Mouse (Mus musculus): ENCODE results near the gene Cldn9. TPM values are rescaled to one million over a fixed set of nuclear protein-coding genes. Genes with fewer than 3 reads are reported as not detected.

Gene Cldn9
- total RNA-seq, 2 experiments from 2014 or later = not detected

DNA sequence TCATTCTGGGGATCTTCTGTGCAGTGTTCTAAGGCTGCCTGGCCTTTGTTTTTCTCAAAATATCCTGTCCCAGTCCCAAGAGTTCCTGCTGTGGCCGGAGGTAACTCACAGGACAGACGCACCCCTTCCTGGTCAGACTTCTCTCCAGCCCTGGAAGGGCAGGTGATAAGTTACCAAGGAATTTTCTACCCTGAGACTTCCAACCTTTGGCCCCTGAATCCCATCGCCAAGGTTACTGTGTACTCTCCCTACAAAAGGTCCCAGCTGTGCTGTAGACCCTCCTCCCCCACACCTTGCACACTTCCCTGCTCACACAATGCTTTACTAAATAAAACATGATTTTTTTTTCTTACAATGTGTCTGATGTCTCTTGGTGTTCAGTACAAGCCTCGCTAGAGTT lies 1.7 kb downstream of the Cldn9 start:
- intact Hi-C loops (cut with DNase I) = no loop called here
- no peak for DNase-seq

DNA sequence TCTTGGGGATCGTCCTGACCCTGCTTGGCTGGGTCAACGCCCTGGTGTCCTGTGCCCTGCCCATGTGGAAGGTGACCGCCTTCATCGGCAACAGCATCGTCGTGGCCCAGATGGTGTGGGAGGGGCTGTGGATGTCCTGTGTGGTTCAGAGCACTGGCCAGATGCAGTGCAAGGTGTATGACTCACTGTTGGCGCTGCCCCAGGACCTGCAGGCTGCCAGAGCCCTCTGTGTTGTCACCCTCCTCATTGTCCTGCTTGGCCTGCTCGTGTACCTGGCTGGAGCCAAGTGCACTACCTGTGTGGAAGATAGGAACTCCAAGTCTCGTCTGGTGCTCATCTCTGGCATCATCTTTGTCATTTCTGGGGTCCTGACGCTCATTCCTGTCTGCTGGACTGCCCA lies 2.7 kb downstream of the Cldn9 start:
- no peak for DNase-seq
- intact Hi-C loops (cut with DNase I) = no loop called here

DNA sequence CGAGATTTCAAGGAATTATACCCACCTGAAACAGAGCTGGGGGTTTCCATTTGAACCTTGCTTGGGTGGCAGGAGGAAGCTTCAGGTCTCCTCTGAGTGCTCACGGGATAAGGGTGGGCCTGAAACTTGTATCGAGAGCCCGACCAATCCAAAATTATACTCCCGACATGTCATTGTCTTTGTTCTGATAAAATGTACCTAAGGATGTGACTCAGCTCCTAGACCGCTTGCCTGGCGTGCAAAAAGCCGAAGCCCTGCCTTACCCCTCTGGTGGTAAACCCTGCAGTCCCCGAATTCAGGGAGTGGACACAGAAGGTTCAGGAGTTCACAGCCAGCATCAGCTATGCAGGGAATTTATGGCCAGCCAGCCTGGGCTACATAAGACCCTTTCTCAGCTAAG lies 3.5 kb downstream of the Cldn9 start:
- no peak for DNase-seq
- intact Hi-C loops (cut with DNase I) = no loop called here

DNA sequence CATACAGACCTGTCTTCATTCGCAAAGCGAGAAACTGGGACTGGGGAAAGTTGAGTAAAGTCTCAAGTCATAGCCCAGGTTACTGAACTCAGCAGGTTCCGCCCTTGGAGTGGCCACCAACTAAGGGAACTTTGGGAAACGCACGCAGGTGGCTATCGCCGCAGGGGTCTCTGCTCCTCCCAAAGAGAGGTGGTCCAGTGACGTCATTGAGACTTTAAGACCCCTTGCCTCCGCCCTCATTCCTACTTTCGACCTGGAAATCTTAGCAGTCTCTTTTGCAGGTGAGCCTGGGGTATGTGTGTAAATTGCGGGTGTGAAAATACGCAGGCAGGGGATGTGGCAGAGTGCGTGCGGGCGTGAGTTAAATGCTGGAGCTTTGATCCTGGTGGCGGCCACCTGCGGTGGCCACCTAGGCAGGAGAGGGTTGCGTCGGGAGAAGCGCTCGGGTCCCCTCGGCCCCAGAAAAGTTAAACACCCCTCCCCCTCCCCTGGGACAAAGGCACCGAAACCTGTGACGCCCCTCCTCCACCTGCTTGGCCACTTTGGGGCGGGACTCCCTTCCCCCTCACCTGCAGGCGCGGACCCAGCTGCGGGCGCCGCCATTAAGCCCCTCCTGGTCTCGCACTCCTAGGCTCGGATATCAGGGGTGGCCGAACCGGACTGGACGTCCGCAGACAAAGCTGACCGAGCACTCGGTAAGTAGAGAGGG lies 4.5 kb downstream of the Cldn9 start, which contains the start of gene Cldn6:
Cldn6 (plus strand) TSS at position 123 of the 709 bp plus-strand sequence.
- no peak for DNase-seq
- intact Hi-C loops (cut with DNase I) = no loop called here

DNA sequence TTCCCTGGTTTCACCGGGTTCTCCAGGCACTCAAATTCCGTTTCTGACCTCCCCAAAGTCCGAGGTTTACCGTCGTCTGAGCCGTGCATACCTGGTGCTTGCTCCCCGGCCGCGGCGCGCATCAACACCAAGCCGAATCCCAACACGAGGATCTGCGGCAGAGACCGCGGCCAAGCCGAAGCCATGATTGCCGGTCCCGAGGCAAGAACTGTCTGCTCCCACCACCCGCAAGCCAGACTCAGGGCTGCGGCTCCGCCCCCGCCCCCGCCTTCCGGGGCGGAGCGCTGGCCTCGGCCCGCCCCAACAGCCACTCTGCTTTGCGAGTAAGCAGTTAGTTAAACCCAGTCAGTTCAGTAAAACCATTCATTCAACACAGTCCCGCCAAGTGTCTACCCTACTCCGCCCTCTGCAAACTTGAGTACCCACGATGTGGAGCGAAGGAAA lies 6.6 kb downstream of the Cldn9 start, which contains the start of gene Tnfrsf12a:
Tnfrsf12a (minus strand) TSS at position 233 of the 444 bp plus-strand sequence.
- peak; percentile 90 for DNase-seq
- intact Hi-C loops (cut with DNase I) = loop anchor here (2.0 kb wide), 1 partner anchor 26 kb away; no protein-coding TSS in a partner anchor

DNA sequence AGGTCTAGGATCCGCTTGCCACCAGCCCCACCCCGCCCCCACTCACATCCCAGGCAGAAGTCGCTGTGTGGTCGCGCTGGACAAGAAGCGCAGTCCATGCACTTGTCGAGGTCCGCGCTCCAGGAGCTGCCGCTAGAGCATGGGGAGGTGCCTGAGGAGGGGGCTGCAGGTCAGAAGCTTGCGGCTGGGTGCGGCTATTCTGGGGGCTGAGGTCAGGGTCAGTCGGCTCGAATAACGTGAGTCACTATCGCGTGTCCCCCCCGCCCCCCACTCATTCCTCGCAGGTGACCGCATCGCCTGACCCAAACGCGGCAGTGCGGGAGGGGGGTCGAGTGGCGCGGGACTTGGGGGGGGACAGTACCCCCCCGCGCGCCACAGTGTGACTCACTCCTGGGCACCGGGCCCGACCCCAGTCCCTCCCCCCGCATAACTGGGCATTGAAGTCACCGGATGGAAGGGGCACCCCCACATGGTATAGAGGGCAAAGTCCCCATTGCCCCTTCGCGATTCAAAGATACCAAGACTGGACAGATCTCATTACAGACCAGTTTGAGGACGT lies 7.3 kb downstream of the Cldn9 start:
- intact Hi-C loops (cut with DNase I) = loop anchor here (2.0 kb wide), 1 partner anchor 26 kb away; no protein-coding TSS in a partner anchor
- DNase-seq = peak; percentile 68 to 76

DNA sequence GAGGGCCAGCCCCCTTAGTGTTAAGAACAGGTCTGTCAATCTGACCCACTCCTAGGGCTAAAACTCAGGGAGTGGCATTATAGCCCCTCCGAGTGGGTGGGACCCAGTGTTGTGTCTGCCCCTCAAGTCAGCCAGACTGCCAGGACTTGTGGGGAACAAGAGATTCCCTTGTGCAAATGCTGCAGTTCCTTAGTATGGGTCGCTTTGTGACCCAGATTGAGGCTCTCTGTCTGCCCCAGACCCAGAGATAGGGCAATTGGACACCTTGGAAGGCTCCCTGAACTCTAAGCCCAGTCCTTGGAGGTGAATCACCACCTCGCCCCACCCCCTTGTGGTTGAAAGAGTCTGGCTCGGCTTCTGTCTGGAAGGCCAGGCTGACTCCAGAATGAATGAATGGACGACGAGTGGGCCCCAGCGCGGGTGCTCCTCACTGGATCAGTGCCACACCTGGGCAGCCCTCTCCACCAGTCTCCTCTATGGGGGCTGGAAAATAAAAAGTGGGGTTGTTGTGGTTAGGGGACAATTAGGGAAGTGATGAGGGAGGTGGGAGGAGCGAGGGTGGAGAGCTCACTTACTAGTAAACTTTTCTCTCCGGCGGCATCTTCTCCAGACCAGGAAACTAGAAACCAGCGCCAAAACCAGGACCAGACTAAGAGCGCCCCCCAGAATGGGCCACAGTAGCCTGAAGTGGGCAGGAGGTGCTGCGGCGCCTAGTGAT lies 8.1 kb downstream of the Cldn9 start:
- intact Hi-C loops (cut with DNase I) = loop anchor here (2.0 kb wide), 1 partner anchor 27 kb away; no protein-coding TSS in a partner anchor
- DNase-seq = peak; percentile 34 to 50

DNA sequence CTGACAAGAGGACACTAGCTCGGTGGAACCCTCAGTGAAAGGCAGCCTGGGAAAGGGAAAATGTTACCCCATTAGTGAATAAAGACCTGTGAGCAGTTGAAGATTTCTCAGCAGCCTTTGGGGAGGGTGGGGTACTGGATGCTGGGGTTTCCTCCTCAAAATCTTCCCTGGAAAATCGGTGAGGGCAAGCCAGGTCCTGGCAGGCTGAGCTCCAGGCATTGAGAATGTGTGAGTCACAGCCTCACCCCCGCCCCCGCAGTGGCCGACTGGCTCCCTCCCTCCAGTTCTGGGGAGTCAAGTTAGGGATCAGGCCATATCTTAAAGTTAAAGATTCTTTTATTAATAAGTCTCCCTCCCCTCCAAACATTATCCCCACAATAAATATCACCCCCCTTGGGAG lies 8.7 kb downstream of the Cldn9 start:
- intact Hi-C loops (cut with DNase I) = no loop called here
- DNase-seq = peak; percentile 65 to 66

DNA sequence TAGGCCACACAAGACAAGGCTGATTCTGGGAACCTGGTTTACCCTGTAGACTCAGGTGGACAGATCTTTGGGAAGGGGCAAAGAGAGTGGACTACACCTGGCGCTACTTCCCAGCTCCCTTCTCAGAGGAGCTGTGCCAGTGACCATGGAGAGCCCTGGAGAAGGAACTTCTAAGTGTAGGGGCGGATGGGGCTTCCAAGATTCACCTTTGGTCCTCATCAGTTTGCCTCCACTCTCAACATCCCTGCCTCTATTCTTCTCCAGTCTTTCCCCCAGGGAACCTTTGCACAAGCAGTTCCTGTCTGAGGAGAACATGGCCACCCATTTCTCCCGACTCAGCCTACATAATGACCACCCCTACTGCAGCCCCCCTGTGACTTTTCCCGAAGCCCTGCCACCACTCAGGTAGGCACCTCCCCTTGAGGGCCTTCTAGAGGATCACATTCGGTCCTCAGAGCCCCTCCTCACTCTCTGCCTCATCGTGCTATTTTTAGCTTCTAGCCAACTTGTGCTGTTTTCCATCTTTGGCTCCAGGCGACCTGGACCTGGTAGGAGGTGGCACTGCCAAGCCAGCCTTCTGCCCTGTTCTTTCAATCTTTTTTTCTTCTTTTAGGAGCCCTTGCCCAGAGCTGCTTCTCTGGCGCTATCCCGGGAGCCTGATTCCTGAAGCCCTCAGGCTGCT lies 9.4 kb downstream of the Cldn9 start:
- intact Hi-C loops (cut with DNase I) = no loop called here
- peak; percentile 20 to 48 for DNase-seq

DNA sequence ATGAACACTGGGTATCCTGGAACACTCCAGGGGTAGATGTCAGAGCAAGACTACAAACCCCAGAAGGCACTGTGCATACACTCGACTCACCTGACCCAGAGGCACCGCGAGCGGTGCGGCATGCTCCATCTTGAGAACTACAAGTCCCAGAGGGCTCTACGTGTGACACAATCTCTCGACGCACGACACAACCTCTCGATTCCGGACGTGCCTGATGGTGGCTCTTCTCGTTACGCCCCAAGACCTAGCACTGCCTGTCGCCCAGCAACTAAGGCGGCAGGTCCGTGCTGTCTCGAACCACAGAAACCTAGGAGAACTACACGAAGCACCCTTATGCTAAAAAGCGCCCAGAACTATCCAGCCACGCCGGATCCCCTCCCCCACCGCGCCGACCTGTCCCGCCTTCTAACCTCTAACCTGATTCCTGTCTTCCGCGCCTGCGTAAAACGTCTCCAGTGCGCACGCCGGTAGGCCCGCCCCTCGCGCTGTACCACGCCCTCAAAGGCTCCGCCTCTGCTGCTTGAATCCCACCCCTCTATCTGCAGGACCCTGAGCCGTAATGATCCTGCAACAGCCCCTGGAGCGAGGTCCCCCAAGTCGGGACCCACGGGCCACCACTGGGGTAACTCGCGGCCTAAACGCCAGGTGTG lies 10.3 kb downstream of the Cldn9 start, which contains the start of the genes Hcfc1r1 and Thoc6:
Hcfc1r1 (plus strand) TSS at position 173 of the 650 bp plus-strand sequence.
Thoc6 (minus strand) TSS at position 459 of the 650 bp plus-strand sequence.
- intact Hi-C loops (cut with DNase I) = no loop called here
- DNase-seq = peak; percentile 89 to 92

DNA sequence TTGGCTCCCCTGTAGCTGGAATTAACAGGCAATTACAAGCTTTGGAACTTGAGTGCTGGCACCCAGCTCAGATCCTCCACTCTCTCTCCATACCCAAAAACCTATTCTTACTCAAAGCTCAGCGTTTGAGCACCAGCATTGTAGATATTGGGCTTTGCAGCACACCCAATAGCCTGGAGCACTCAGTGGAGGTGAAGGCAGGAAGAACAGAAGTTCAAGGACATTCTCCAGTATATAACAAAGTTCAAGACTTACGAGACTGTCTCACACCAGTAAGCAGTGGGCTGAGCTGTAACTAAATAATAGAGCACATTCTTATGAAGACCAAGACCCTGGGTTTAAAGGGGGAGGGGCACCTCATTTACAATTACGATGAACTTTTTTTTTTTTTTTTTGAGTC lies 11.1 kb downstream of the Cldn9 start:
- intact Hi-C loops (cut with DNase I) = no loop called here
- no peak for DNase-seq

DNA sequence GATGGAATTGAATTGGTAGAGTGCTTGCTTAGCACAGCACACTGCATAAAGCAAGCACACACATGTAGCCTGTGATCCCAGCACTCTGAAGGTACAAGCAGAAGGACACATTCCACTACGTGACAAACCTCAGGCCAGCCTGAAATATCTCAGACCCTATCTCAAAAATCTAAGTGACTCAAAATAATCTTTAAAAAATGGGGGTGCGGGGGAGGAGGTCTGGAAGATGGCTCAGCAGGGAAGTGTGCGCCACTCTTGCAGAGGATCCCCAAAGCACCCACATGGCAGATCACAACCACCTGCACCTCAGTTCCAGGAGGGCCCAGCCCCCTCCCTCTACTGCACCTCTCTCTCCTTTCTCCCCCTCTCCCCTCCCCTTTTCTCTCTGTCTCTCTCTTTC lies 12.3 kb downstream of the Cldn9 start:
- no peak for DNase-seq
- intact Hi-C loops (cut with DNase I) = no loop called here

DNA sequence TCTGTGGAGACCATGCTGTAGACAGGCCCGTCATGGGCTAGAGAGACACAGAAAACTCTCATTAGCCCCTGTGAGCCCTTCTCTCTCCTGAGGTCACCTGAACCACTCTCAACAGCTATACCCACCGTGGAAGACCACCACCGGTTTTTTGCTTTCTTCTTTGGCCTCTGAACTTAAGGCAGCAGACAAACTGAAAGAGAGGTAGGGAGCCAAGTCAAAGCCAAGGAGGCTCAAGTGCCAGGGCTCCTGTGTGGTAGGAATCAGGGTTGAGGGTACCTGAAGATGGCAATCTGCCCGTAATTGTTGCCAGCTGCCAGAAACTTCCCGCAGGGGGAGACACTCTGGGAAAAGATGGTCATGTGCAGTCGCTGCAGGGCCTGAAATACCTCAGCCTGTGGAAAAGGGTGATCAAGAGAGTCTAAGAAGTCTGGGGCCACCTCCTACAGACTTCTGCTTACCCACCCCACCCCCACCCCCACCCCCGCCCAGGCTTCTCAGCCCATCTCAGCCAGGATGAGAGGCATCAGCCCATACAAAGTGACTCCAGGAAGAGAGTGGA lies 13.2 kb downstream of the Cldn9 start:
- DNase-seq = no peak
- intact Hi-C loops (cut with DNase I) = no loop called here

DNA sequence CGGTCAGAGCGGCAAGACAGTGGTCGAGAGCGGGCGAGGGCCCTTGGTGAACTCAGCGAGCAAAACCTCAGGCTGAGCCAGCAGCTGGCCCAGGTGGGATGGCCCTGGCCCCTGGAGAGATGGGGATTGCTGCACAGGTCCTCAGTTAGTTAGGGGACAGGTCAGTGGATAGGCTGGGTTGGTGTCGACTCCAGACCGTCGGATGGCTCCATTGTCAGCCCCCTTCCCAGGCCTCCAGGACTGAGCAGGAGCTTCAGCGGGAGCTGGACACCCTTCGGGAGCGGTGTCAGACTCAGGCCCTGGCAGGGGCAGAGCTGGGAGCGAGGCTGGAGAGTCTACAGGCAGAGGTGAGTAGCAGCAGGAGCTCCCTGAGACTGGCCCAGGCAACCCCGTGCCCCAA lies 18.3 kb downstream of the Cldn9 start:
- DNase-seq = no peak
- intact Hi-C loops (cut with DNase I) = no loop called here

DNA sequence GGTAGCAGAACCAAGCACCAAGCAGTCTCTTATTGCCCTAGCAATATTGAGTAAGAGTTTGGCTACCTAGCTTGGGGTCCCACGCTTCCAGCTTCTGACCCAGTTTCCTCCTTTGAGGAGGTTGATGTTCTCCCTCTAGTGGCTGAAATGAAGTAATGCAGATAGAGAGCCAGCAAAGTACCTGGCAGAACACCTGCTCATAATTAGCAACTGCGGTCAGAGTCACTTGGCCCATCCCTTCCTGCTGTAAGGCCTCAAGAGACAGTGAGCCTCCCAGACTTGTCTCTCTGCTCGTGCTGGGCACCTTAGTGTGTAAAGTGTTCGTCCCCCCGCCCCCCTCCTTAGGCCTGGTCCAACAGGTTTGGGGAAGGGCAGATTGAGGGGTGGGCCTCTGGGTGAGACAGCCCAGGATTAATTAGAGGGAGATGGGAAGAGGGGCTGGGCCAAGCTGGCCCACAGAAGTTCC lies 19.2 kb downstream of the Cldn9 start:
- DNase-seq = no peak
- intact Hi-C loops (cut with DNase I) = no loop called here

DNA sequence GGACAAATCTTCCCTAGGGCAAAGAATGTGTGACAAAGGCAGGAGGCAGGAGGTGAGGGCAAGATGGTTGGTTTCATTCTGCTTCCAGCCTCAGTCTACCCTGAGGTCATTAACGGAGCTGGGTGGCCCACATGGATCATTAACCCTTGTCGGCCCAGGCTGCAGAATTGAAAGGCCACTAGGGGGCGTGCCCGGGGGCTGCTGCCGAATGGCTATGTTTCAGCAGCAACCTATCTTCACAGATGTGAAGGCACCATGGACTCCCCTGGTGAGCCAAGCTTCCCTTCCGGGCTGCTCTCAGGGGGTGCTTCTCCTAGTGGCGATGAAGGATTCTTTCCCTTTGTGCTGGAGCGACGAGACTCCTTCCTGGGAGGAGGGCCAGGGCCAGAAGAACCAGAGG lies 22.3 kb downstream of the Cldn9 start:
- no peak for DNase-seq
- intact Hi-C loops (cut with DNase I) = loop anchor here (2.0 kb wide), 1 partner anchor 45 kb away; no protein-coding TSS in a partner anchor

DNA sequence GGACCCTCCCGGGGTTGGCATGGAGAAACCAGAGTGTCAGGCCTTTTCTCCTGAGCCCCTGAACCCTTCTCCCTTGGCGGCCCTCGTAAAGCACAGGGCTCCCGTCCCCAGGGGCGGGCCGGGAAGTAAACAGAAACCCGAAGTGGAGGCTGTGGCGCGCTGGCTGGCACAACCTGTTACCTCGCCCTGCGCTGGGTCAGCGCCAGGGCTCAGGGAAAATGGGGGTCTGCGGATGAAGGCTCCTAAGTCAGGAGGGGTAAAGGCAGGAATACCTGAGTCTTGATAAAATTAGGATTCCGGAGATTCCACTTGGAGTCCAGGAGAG lies 23.0 kb downstream of the Cldn9 start:
- intact Hi-C loops (cut with DNase I) = loop anchor here (2.0 kb wide), 1 partner anchor 46 kb away; no protein-coding TSS in a partner anchor
- DNase-seq = no peak

DNA sequence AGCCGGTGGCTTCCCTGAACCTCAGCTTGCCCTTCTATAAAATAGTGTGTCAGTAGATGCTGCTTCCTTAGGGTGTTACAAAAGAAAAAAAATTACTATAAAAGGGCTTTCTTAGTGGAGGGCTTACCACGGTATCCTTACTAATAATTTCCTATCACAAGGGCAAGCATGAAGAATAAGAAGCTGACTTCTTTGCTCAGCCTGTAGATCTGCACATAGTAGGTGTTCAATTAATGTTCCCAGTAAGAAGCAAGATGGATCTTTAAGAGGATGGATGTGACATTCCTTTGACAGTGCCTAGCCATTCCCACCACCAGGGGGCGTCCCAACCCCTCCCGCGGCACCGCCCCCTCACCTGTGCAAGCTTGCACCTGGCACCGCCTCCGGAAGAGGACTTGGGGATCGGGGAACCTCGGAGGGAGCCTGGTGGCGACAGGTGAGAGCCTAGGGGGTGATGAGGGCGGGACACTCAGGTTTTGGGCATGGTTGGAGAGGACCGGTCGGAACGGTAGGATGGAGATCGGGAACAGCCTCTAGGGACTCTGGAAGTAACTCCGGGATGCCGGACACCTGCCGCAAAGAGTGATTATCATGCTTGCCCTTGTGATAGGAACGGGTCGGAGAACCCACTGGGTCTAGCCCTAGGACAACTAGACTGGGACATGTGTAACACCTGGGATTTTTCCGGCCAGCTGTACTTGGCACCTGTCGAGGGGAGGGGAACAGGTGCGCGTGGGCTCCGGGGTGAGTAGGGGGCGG lies 23.5 kb downstream of the Cldn9 start, which contains the start of gene Bicdl2:
Bicdl2 (plus strand) TSS at position 390 of the 759 bp plus-strand sequence.
- peak; percentile 36 to 44 for DNase-seq
- intact Hi-C loops (cut with DNase I) = loop anchor here (2.0 kb wide), 1 partner anchor 47 kb away; no protein-coding TSS in a partner anchor

DNA sequence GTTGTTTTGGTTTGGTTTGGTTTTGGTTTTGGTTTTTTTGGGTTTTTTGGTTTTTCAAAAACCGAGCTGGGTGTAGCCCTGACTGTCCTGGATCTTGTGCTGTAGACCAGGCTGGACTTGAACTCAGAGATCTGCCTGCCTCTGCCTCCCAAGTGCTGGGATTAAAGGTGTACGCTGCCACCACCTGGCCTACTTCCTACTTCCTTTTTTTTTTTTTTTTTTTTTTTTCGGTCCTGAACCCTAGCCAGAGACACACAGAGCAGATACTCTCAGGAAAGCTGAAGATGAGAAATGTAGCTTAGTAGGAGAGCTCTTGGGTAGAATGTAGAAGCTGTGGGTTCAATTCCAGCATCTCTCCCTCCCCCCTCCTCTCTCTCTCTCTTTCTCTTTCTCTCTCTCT lies 25.4 kb downstream of the Cldn9 start:
- intact Hi-C loops (cut with DNase I) = no loop called here
- DNase-seq = no peak

All from heart, postnatal 14 days (tissue).